Mouse (Mus musculus) lung, adult 2 months (tissue): ENCODE measurements around the gene Shkbp1.

ENCODE experiments used
- CTCF ChIP-seq: fragments of 200-500 bp; IDR thresholded peaks from 2 replicates; pipeline ENCODE4 v1.5.1; 2011; ENCODE audit warnings: mild to moderate bottlenecking, low read length, control low read depth; ENCODE audit not compliant: insufficient read depth
- POLR2A ChIP-seq: fragments of 200-500 bp; IDR thresholded peaks from 2 replicates; pipeline ENCODE4 v1.6.1; 2011; ENCODE audit warnings: low read depth, mild to moderate bottlenecking, control low read depth, low read length, borderline replicate concordance; ENCODE audit errors: extremely low read depth

DNA sequence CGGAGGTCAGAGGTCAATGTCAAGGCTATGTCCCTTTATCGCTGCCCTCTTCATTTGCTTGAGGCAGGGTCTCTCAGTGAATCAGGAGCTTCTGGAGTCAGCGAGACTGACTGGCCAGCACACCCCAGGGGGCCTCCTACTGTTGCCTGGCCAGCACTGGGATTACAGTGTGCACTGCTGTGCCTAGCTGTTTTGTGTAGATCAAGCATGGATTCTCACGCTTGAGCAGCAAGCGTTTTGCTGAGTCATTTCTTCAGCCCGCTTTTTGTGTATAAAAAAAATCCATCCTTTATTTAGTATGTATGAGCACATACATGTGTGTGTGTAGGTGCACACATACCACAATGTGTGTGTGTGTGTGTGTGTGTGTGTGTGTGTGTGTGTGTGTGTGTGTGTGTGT lies 33.4 kb upstream of the Shkbp1 start:
- TF ChIP-seq POLR2A (no peak), CTCF (no peak)
